Mouse (Mus musculus): ENCODE measurements around the gene Rdh16f1.
"Not testable (repeated sequence)": the region's sequence is repeated elsewhere in the genome, so short reads cannot be mapped to it uniquely, and the experiment has no call there.

Gene Rdh16f1

DNA sequence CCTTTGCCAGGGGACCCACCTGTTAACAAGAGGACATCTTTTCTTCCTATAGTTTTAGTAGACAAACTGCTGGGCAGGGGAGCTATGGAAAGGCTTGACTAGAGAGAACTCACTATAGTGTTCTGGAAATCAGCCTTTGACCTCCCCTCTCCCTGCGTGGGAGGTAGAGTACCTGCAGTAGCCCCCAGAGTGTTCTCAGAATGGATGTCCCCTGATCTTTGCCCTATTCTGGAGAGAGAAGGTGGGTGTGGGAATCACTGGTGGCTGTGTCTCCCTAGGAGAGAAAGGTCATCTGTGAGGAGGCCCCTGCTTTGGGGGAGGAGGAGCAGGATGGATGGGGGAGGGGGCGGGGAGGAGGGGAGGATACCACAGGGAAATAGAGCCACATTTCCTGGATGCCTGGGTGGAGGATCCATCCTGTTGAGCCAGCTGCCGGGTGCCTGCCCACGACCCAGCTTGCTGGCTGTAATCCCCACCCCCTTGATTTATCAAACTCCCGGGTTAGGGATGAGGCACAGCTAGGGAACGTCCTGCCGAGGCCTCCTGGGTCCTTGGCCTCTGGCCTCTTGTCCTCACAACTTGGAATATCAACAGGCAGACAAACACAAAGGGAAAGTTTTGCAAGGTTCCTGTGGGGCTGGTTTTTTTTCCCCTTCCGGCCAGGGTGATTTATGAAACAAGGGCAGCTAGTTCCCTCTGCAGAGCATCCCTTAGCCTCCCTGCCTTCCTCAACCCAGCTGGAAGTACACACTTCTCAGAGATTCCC lies 10.6 kb upstream of the Rdh16f1 start:
- no peak for DNase-seq (ENCODE audit: low read depth)

DNA sequence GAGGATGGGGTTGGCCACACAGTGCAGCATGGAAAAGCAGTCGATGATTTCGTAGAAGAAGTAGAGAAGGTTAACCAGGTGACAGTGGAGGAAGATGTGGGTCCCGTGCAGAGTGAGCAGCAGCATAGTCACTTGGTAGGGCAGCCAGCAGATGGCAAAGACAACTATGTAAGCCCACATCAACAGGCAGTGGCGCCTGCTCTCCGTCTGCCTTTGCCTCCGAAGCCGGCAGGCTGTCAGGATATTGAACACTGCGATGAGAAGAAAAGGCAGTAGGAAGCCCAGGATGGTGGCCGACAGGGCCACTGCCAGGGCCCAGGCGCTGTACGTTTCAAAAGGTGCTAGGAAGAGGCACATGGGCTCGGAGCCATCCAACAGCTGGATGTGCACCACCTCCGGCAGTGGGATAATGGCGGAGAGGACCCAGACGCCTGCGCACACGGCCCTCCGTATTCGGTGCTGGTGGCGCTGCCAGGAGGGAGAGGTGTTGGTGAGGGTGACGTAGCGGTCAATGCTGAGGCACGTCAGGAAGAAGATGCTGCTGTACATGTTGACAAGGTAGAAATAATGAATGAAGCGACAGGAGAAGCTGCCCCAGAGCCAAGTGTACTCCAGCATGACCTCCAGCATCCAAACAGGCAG lies 9.3 kb upstream of the Rdh16f1 start:
- DNase-seq (ENCODE audit: low read depth) = no peak

DNA sequence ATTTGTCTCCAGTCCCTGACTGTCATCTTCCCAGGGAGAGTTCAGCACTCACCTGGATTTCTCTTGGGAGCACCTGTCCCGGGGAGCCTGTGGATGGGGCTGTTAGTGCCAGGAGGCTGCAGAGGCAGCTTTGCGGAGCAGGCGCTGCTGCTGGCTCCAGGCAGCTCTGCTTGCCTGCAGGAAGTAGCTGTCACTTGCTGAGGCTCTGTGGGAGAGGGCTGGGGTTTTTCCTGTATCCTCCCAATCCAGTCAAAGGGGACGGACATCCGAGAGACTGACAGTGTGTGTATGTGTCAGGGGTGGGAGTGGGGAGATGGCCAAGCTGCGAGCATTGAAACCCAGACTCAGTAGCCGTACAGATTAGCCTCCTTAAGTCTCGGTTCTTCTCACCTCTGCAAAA lies 8.0 kb upstream of the Rdh16f1 start, which contains the start of gene Gpr182:
Gene Gpr182 (minus strand): TSS at position 185 of the 400 bp plus-strand sequence.
- DNase-seq (ENCODE audit: low read depth) = no peak

DNA sequence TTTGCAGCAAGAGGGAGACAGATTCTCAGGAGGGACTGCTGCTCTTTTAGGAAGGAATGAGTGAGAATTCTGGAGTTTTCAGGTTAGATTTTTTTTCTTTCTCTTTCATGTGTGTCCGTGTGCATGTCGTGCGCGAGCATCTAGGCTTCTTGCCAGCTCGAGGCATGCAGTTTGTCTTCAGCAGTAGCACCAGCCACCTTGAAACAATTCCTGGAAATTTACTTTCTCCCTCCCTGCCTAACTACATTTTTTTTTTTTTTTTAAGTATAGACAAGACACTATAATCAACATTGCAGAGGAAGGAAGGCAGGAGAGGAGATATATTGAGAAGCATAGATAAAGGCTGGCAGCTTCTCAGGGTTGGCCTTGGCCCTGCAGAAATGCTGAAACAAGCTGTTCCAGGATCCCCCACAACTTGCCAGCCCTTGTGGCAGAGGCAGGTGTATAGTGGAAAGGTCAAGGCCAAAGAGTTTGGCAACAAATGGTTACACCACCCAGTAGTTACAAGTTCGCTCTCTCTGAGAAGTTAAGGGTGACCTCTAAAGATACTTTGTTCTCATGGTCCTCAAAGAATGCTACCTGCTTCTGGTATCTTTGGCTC lies 4.9 kb upstream of the Rdh16f1 start:
- no peak for DNase-seq (ENCODE audit: low read depth)

DNA sequence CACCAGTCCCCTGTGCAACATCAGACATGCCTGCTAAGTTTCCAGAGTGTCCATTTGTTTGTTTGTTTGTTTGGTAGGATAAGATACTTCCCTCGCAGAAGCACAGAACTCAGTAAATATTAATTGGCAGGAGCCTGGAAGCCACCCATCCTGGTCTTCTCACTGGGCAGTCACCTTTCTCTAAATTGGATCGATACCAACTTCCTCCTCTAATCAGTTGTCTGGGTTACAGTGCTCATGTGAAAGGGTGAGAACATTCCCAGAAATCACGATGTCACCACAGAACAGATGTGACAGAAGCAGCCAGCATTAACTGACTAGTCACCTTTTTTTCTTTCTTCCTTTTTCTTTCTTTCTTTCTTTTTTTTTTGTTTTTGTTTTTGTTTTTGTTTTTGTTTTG lies 4.3 kb upstream of the Rdh16f1 start:
- DNase-seq (ENCODE audit: low read depth) = no peak

DNA sequence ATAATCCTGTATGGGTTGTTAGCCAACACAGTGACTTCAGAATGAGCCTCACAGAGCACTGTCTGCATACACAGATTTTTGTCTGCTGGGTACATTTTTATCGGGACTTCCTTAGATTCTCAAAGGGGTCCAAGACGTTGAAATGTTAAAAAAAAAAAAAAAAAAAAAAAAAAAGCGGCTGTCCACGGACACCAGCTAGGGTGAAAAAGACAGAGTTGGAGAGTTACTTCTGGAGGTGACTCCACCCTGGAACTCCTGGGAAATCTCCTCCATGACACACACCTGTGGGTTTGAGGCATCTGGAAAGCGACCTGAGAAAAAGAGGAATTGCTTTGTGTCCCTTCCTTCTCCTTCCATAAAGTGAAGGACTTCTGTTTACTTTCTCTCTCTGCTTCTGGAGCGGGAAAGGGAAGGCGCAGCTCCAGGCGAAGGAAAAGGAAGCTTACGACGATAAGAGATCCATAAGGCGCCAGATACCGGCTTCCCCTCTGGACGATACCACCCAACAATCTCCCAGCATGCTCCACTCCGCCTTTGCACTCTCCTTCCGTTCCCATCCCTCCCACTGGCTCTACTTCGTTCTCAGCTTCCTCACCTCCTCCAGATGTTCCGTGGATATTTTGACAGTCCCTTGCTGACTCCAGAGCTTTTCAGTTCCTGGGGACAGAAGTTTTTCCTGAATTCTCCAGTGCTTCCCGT lies 3.7 kb upstream of the Rdh16f1 start:
- no peak for DNase-seq (ENCODE audit: low read depth)

DNA sequence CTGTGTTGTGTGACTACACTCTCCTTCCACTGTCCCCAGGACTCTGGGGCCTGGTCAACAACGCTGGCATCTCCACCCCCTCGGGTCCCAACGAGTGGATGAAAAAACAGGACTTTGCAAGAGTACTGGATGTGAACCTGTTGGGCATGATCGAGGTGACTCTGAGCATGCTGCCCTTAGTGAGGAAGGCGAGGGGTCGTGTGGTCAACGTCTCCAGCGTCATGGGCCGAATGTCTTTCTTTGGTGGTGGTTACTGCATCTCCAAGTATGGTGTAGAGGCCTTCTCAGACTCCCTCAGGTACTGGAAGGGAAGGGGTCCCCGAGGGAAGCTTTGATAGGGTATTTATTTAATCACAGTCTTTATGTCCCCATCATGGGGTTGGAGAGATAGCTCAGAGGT lies 3.3 kb downstream of the Rdh16f1 start:
- not testable (repeated sequence) for DNase-seq (ENCODE audit: low read depth)

DNA sequence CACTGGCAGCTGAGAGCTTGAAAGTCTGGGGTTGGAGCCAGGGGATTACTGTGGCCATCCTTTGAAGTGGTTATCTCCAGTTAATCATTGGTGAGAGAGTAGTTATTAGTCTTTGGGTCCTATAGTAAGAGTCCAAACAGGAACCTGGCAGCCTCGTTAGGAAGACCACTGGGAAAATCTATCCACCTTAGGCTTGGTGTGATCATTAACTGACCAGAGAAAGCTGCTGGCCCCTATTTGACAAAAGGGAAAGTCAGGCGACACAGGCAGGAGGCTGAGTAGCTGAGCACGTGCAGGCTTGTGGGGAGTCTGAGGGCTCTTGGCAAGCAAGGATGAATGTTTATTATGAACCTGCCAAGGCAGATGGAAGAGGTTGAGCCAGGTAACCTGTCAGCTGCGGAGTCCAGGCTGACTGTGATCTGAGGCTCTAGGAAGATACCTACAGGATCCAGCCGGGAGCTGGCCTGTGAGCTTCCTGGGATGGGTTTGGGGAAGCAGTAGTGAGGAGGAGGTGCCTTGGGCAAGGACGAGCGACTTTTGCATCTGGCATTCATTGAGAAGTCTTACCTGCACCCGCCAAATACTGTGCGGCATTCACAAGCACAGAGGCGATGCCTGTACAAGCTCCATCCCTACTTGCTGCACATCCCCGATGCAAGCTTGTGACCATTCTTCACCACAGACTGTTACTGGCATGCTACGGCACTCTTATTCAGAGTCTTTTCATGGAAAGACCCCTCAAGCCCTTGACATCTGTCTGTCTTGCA lies 4.5 kb downstream of the Rdh16f1 start:
- no peak for DNase-seq (ENCODE audit: low read depth)

DNA sequence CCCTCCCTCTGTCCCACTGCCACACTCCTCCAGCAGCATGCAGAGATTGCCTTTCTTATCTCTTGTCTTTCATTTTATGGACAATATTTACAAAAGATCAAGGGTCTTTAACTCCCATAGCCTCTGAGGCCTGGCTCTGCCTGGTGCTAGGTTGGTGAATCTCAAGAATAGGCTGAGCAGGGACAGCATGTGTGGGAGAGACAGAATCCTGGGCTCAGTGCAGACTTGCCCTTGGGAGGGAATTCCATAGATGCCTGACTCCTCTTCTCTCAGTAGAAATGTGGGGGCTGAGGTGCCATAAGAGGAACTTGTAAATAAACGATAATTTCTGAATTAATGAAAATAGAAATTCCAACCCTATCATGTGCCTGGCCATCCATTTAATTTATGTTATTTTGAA lies 7.0 kb downstream of the Rdh16f1 start:
- DNase-seq (ENCODE audit: low read depth) = no peak

DNA sequence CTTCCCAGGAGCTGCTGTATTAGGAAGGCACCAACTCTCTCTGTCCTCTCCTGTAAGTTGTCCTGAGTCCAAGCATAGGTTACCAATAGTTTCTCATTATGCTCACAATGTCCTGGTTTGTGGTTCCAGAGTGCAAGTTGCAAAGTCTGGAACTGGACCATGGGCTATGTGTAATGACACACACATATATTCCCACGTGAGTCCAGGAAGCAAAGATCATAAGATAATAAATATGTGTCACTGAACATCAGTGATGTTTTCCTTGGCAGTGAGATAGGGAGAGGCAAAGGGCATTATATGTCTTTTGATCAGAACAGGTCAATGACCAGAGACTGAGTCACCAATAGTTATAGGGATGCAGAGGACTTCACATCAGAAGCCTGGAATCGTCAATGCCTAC lies 16.4 kb downstream of the Rdh16f1 start, which contains the start of gene Rdh9:
Gene Rdh9 (plus strand): TSS at position 376 of the 400 bp plus-strand sequence.
- no peak for DNase-seq (ENCODE audit: low read depth)

DNA sequence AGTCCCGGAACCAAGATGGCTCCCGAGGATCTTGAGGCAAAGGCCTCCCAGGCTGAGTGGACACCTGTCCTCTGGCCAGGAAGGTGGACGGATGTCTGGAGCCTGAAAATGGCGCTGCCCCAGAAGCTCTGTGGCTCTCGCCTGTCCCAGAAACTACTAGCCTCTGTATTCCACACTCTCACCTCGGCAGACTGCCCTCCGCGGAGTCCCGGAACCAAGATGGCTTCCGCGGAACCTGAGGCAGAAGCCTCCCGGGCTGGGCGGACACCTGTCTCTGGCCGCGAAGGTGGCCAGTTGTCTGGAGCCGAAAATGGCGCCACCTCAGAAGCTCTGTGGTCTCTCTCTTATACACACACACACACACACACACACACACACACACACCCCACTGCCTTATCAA lies 22.7 kb downstream of the Rdh16f1 start:
- DNase-seq (ENCODE audit: low read depth) = not testable (repeated sequence)

DNA sequence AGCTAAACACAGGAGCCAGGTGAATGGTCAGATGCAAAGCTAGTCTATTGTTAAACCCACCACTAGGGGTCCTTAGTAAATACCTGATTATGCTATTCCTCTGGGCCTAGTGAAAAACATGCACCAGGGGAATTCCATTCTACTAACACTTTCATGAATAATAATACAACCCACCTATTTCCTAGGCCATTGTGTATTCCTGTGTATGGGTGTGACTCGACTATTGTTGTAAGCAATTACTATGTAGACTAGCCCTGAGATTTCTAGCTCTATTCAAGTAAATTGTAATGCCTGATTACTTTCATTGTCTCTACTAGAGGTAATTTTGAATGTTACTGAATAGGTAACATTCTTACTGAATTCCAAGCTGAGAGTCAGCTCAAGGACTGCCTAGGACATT lies 25.8 kb downstream of the Rdh16f1 start:
- DNase-seq (ENCODE audit: low read depth) = not testable (repeated sequence)

DNA sequence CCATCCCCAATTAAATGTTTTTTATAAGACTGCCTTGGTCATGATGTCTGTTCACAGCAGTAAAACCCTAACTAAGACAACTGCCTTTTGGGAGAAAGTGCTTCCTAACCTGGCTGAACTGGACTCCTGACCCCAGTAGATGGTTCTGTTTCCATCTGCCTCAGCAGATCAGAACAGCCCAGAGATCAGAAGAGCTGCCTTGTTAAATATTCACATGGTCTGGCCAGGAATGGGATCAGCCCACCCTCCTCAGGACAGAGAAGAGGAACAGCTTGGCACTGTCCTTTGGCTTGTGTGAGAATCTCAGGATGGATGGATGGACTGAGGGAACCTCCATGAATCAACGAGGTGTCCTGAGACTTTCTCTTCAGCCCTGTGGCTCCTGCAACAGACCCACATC lies 39.7 kb downstream of the Rdh16f1 start:
- DNase-seq (ENCODE audit: low read depth) = no peak

DNA sequence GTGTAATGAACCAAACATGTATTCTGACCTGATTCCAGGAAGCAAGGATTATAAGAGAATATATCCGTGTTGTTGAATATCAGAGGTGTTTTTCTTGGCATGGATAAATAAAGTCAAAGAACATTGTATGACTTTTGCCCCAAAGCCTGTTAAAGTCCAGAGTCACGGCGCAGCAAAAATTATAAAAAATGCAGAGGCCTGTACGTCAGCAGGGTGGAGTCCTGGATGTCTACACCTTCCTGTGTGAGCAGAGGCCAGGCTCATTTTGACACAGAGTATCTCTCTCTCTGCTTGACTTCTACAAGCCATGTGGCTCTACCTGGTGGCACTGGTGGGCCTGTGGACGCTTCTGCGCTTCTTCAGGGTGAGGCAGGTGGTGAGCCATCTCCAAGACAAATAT lies 41.3 kb downstream of the Rdh16f1 start, which contains the start of gene Rdh16:
Gene Rdh16 (plus strand): TSS at position 262 of the 400 bp plus-strand sequence.
- DNase-seq (ENCODE audit: low read depth) = no peak

DNA sequence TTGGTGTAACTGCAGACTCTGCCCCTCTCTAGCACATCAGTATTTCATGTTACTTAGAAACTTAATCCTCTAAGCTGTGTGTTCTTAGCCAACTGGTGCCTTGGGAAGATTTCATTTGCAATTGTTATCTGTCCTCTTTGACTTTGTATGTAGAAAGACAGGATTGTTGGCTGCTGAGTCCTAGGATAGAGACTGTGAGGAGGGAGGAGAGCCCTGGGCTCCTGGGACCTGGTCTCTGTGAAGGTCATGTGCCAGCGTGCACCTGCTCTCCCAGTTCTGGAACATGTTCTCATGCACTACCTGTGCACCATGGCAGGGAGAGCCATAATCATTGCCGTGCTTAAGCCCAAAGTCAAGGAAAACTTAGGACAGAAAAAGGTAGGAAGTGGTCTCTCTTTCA lies 42.0 kb downstream of the Rdh16f1 start:
- DNase-seq (ENCODE audit: low read depth) = no peak

DNA sequence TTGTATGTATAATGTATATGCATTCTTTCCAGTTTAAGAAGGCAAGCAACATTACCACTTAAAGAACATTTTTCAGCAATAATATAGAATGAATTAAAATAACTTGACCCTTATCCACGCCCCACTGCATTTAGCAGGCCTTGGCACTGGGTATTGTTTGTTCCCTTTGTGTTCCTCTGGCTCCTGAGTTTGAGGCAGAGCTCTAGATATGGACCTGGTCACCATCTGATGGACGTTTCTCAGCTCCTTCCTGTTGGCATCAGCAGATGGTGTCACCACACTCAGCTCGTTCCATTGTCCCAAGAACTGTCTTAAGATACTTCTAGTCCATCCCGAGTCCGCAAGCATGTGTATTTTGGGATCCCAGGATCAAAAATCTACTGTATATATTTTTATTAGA lies 42.6 kb downstream of the Rdh16f1 start:
- DNase-seq (ENCODE audit: low read depth) = no peak

DNA sequence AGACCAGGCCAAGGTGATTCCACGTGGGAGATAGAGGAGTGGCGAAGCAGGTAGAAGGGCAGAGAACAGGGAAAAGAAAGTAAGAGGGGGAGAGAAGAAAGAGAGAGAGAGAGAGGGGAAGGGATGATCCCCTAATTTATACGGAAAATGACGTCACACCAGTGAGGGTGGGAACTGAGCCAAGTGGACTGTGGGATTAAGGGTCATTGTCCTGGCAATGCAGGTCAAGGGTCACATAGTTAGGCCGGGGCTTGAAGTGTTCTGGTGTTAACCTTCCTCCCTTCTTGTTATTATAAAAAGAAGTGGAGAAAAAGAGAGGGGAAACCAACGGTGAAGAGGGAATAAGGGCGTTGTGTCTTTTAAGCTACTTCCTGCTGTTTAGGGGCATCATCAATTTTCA lies 44.8 kb downstream of the Rdh16f1 start:
- no peak for DNase-seq (ENCODE audit: low read depth)

DNA sequence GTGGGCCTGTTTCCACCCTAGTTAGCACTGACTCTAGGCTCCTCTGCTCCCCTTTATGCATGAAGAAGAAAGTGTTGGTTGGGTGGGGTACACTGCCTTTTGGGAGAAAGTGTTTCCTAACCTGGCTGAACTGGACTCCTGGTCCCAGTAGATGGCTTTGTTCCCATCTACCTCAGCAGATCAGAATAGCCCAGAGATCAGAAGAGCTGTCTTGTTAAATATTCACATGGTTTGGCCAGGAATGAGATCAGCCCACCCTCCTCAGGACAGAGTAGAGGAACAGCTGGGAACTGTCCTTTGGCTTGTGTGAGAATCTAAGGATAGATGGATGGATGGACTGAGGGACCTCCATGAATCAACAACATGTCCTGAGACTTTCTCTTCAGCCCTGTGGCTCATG lies 56.3 kb downstream of the Rdh16f1 start:
- no peak for DNase-seq (ENCODE audit: low read depth)

DNA sequence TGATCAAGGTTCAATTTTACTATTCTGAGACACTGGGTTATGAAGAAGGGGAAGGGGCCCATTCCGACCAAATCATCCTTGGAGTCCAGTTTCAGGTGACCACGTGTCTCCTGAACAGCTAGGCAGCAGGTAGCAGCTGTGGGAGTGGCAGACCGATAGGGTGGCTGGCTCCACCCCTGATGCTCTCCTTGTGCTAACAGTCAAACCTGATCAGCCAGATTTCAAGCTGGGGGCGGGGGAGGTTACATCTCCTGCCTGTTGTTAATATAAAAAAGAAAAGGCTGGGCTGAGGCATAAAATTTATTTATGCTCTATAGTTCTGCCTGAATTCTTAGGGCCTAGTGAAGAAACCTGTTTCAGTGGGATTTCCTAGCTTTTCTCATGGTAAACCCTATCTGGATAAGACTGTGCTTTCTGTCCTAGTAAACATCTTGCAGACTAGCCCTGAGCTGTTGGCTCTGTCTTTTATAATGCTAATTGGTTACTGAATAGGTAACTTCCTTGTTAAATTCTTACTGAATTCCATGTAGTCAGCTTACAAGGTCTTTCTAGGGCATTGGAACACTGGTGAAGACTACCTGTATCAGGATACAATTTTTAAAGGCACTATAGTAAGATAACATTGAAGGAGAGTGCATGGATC lies 57.8 kb downstream of the Rdh16f1 start:
- not testable (repeated sequence) for DNase-seq (ENCODE audit: low read depth)

DNA sequence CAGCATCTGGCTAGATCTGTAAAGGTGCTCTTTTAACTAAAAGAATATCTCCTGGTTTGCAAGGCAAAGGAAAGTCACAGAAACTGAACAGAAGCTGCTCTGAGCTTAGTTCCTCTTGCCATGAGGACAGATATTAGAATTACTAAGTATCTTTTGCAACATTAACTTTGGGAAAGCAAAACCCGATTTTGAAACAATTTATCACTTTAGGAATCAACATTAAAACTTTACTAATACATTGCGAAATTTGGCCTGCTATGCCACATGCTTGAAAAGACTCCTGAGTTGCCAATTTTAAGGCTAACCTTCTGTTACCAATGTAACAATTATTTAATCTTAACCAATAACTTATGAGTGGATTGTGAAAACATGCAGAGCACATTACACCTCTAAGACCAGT lies 62.2 kb downstream of the Rdh16f1 start:
- not testable (repeated sequence) for DNase-seq (ENCODE audit: low read depth)

DNA sequence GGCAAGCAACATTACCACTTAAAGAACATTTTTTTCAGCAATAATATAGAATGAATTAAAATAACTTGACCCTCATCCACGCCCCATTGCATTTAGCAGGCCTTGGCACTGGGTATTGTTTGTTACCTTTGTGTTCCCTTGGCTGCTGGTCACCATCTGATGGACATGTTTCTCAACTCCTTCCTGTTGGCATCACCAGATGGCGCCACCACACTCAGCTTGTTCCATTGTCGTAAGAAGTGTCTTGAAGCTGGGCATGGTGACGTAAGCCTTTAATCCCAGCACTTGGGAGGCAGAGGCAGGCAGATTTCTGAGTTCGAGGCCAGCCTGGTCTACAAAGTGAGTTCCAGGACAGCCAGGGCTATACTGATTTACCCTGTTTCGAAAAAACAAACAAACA lies 65.8 kb downstream of the Rdh16f1 start:
- peak; percentile 40 for DNase-seq (ENCODE audit: low read depth)

All from induced T-regulatory cell, adult 2 months (primary cell).